ENCODE assay signal across 17 mouse cellular contexts in genomic region chr12:31533218-31533908, GRCm38 (mm10). TPM values are rescaled to one million over a fixed set of nuclear protein-coding genes. Genes with fewer than 3 reads are reported as not detected.
DNase-seq lines count a peak whose midpoint lies in the region; ATAC-seq and TF ChIP-seq lines count a peak whose summit lies in the region.
"Had no signal": no experiment of that assay in that cellular context is flagged by ENCODE, and none has a peak within 500 bp of the region (broad histone marks: within the 10 kb centered on the region; RNA-seq: fewer than 3 reads in every experiment).

No protein-coding gene starts in this region.

- ATAC-seq in neural tube, embryonic 13.5 days (ENCODE audit: low read depth): peak; percentile 53; the same call in 1 of the 2 replicates
- no peak for ATAC-seq in intestine, embryonic 15.5 days
- ATAC-seq: intestine, embryonic 16.5 days had no signal

- H3K9ac ChIP-seq in neural tube, embryonic 13.5 days: no peak overlapping the region
- no peak overlapping the region for H3K9ac ChIP-seq in intestine, embryonic 15.5 days
- H3K9ac ChIP-seq: heart, embryonic 13.5 days; liver, embryonic 13.5 days; neural tube, embryonic 12.5 days had no signal

- WGBS in neural tube, embryonic 13.5 days: 37% methylated on average over 10 of the region's 10 CpGs
- 36% methylated on average over 10 of the region's 10 CpGs for WGBS in intestine, embryonic 15.5 days

- DNase-seq in frontal cortex, adult 2 months (ENCODE audit: extremely low spot score in 1 of 2, low spot score in 1 of 2): peak; percentile 45 to 72
- no peak for DNase-seq in frontal cortex, postnatal 10 days (ENCODE audit: low spot score in 2 of 2)
- DNase-seq in neural tube, embryonic 10.5 days (ENCODE audit: extremely low spot score, low spot score): no peak
- peak; percentile 65 for DNase-seq in telencephalon, adult 2 months (ENCODE audit: low read depth, low spot score)
- DNase-seq: cerebellum, adult 9-10 months; gastrocnemius, postnatal 36 days; liver, embryonic 13.5 days; lung, postnatal 14 days; midbrain, embryonic 14.5 days; thymus, postnatal 14 days had no signal

- H3K4me1 ChIP-seq in neural tube, embryonic 13.5 days (replicated peaks): peaks cover 9% of the 10 kb centered on the region
- no peaks in the 10 kb centered on the region for H3K4me1 ChIP-seq in cortical plate, adult 2 months (ENCODE audit: control insufficient read depth, insufficient read depth, low read length)
- no peaks in the 10 kb centered on the region for H3K4me1 ChIP-seq in intestine, embryonic 15.5 days (replicated peaks)
- H3K4me1 ChIP-seq: liver, embryonic 13.5 days; neural tube, embryonic 12.5 days had no signal

- H3K4me3 ChIP-seq in neural tube, embryonic 13.5 days: no peak overlapping the region
- H3K4me3 ChIP-seq in cortical plate, adult 2 months (ENCODE audit: insufficient read depth, low read length): no peak overlapping the region
- no peak overlapping the region for H3K4me3 ChIP-seq in intestine, embryonic 15.5 days (replicated peaks)
- H3K4me3 ChIP-seq: heart, embryonic 13.5 days; liver, embryonic 13.5 days; neural tube, embryonic 12.5 days had no signal

- H3K36me3 ChIP-seq in neural tube, embryonic 13.5 days: no peaks in the 10 kb centered on the region
- no peaks in the 10 kb centered on the region for H3K36me3 ChIP-seq in intestine, embryonic 15.5 days
- H3K36me3 ChIP-seq: heart, embryonic 13.5 days; liver, embryonic 13.5 days; neural tube, embryonic 12.5 days had no signal

- no peaks in the 10 kb centered on the region for H3K27me3 ChIP-seq in neural tube, embryonic 13.5 days
- H3K27me3 ChIP-seq in intestine, embryonic 15.5 days (replicated peaks): no peaks in the 10 kb centered on the region
- H3K27me3 ChIP-seq: heart, embryonic 13.5 days; liver, embryonic 13.5 days; neural tube, embryonic 12.5 days had no signal

- H3K9me3 ChIP-seq in neural tube, embryonic 13.5 days: no peaks in the 10 kb centered on the region
- H3K9me3 ChIP-seq in intestine, embryonic 15.5 days: no peaks in the 10 kb centered on the region
- H3K9me3 ChIP-seq: heart, embryonic 13.5 days; liver, embryonic 13.5 days; neural tube, embryonic 12.5 days had no signal

- TF ChIP-seq CTCF in cortical plate, adult 2 months (IDR thresholded peaks at IDR 0.05; ENCODE audit: extremely low read depth, insufficient read depth, low read length): no peak

- no peak overlapping the region for H3K4me2 ChIP-seq in neural tube, embryonic 13.5 days
- H3K4me2 ChIP-seq in intestine, embryonic 15.5 days (replicated peaks): no peak overlapping the region
- H3K4me2 ChIP-seq: heart, embryonic 13.5 days; liver, embryonic 13.5 days; neural tube, embryonic 12.5 days had no signal

- no peak overlapping the region for H3K27ac ChIP-seq in neural tube, embryonic 13.5 days (replicated peaks)
- H3K27ac ChIP-seq in cortical plate, adult 2 months (ENCODE audit: insufficient read depth, low read length): peak overlapping the region; percentile 42
- no peak overlapping the region for H3K27ac ChIP-seq in intestine, embryonic 15.5 days
- H3K27ac ChIP-seq: heart, embryonic 13.5 days; liver, embryonic 13.5 days; neural tube, embryonic 12.5 days had no signal

- TF ChIP-seq POLR2A in cortical plate, adult 2 months (IDR thresholded peaks at IDR 0.05; ENCODE audit: extremely low read depth, insufficient read depth, low read length): no peak

RNA-seq across cellular contexts. Expression of gene Slc26a4, which starts 26.4 kb away (rescaled TPM):
- polyA plus RNA-seq in frontal cortex, adult 2 months (2012; rRNA removed): 1.5 and 2.4 TPM in 2 replicates
- polyA plus RNA-seq in neural tube, embryonic 13.5 days (2015; fragmentation: Nextera tagmentation; extraction: Ambion mirVana): 0.18 TPM in 1 of 2 replicates, not detected in the other
- polyA plus RNA-seq in cortical plate, adult 2 months (2012; rRNA removed): 3.5 and 4.5 TPM in 2 replicates
- polyA plus RNA-seq in intestine, embryonic 15.5 days (2015; fragmentation: Nextera tagmentation; extraction: Ambion mirVana): 0.16 and 0.24 TPM in 2 replicates
- polyA plus RNA-seq: hindbrain, embryonic 11.5 days; liver, embryonic 13.5 days; neural tube, embryonic 12.5 days had no signal

RNA-seq across cellular contexts. Expression of gene Cbll1, which starts 33.9 kb away (rescaled TPM):
- polyA plus RNA-seq in frontal cortex, adult 2 months (2012; rRNA removed): 11.0 and 11.5 TPM in 2 replicates
- 18.1 and 18.9 TPM in 2 replicates for polyA plus RNA-seq in neural tube, embryonic 13.5 days (2015; fragmentation: Nextera tagmentation; extraction: Ambion mirVana)
- 10.0 and 10.7 TPM in 2 replicates for polyA plus RNA-seq in cortical plate, adult 2 months (2012; rRNA removed)
- polyA plus RNA-seq in intestine, embryonic 15.5 days (2015; fragmentation: Nextera tagmentation; extraction: Ambion mirVana): 13.9 TPM in 2 replicates

Comparison
In these comparisons a context has a peak if more than half of its experiments do, and no peak if none do; other contexts are left out.
1. DNase-seq: peak in frontal cortex, adult 2 months (2 of 2) and telencephalon, adult 2 months (single experiment); none in frontal cortex, postnatal 10 days (0 of 2) and neural tube, embryonic 10.5 days (single experiment).